Mouse (Mus musculus) liver, embryonic 14.5 days (tissue): ENCODE results near the gene Rad51b. TPM values are rescaled to one million over a fixed set of nuclear protein-coding genes. Genes with fewer than 3 reads are reported as not detected.

Experiments used
- ATAC-seq: fragments of 200-750 bp; cut with Nextera tagmentation; 2 replicates; pipeline ENCODE4 v1.8.0; 2017; ENCODE audit warnings: moderate number of reproducible peaks, mild to moderate bottlenecking, moderate library complexity; ENCODE audit not compliant: insufficient read depth
- DNase-seq, 3 experiments: peaks; one replicate each; pipeline ENCODE4 v3.0.0-alpha.2; 2012 to 2013; ENCODE audit warnings: low read depth in 3 of 3, low spot score in 3 of 3
- H3K27ac ChIP-seq: fragments of 300-500 bp; sonication (generic); 2 replicates; pipeline ENCODE4 v1.5.1; 2014; ENCODE audit warnings: moderate library complexity, mild to moderate bottlenecking, control low read depth, inconsistent platforms
- H3K27me3 ChIP-seq: fragments of 300-500 bp; sonication (generic); 2 replicates; pipeline ENCODE4 v1.6.1; 2014; ENCODE audit warnings: mild to moderate bottlenecking, low read length, moderate library complexity; ENCODE audit not compliant: control insufficient read depth, insufficient read depth
- H3K36me3 ChIP-seq: fragments of 300-500 bp; sonication (generic); replicated peaks from 2 replicates; pipeline ENCODE4 v1.6.1; 2014; ENCODE audit warnings: low read depth; ENCODE audit not compliant: control insufficient read depth, insufficient read depth
- H3K4me1 ChIP-seq, 2 experiments: fragments of 200-500 bp in 1 of 2; fragments of 300-500 bp in 1 of 2; sonication (generic) in 1 of 2; replicated peaks; 2 replicates each; pipeline ENCODE4 v1.6.1; 2012 to 2014; ENCODE audit warnings: antibody characterized with exemption in 1 of 2, inconsistent platforms in 1 of 2, low read length in 1 of 2; ENCODE audit not compliant: control insufficient read depth in 2 of 2, insufficient read depth in 2 of 2
- H3K4me2 ChIP-seq: fragments of 300-500 bp; sonication (generic); 2 replicates; pipeline ENCODE4 v1.6.1; 2014; ENCODE audit warnings: low read depth, mild to moderate bottlenecking, control low read depth, moderate library complexity
- H3K4me3 ChIP-seq, 2 experiments: fragments of 200-500 bp in 1 of 2; fragments of 300-500 bp in 1 of 2; sonication (generic) in 1 of 2; 2 replicates each; pipeline ENCODE4 v1.5.1; 2012 to 2014; ENCODE audit warnings: low read depth in 2 of 2, low read length in 2 of 2, mild to moderate bottlenecking in 2 of 2, control low read depth in 1 of 2, inconsistent platforms in 1 of 2, moderate library complexity in 1 of 2; ENCODE audit not compliant: insufficient read depth in 1 of 2
- H3K9ac ChIP-seq: fragments of 300-500 bp; sonication (generic); replicated peaks from 2 replicates; pipeline ENCODE4 v1.6.1; 2014; ENCODE audit warnings: mild to moderate bottlenecking, control low read depth, moderate library complexity
- H3K9me3 ChIP-seq: fragments of 300-500 bp; sonication (generic); 2 replicates; pipeline ENCODE4 v1.6.1; 2016; ENCODE audit warnings: low read length, mixed read lengths; ENCODE audit not compliant: control insufficient read depth
- CTCF ChIP-seq: IDR thresholded peaks from 2 replicates; pipeline ENCODE4 v1.5.1; 2016; ENCODE audit warnings: antibody characterized with exemption, low read depth, control low read depth
- EP300 ChIP-seq: IDR thresholded peaks from 2 replicates; pipeline ENCODE4 v1.6.1; 2016; ENCODE audit warnings: antibody characterized with exemption, low read depth
- WGBS: fragments of 180-500 bp; shearing (Covaris S2); extraction: QIAGEN DNeasy Blood & Tissue Kit; methylation state at CpG from one replicate; pipeline ENCODE4 v1.1.7; 2014; ENCODE audit not compliant: insufficient replicate concordance; 5-methylcytosine and 5-hydroxymethylcytosine counted together
- polyA plus RNA-seq, 2 experiments: library from polyadenylated mRNA; depleted of rRNA in 1 of 2; stranded (reverse) in 1 of 2; unstranded in 1 of 2; fragments of >200 nt; fragmentation: Nextera tagmentation in 1 of 2; extraction: Ambion mirVana in 1 of 2; gene quantifications; 2 replicates each; pipeline versions ENCODE4 v1.2.1 to v1.2.3; 2012 to 2014

Gene Rad51b
- polyA plus RNA-seq, 2 experiments = 2.3 to 5.1 TPM

- Histone ChIP-seq H3K4me2 (no peak overlapping the region), H3K27me3 (no peaks in the 10 kb centered on the region), H3K4me3 (no peak overlapping the region), H3K9ac (no peak overlapping the region), H3K9me3 (no peaks in the 10 kb centered on the region), H3K27ac (no peak overlapping the region), H3K36me3 (no peaks in the 10 kb centered on the region), H3K4me1 (no peaks in the 10 kb centered on the region)
- no peak for TF ChIP-seq CTCF
- no peak for TF ChIP-seq EP300
- no peak for DNase-seq
- 75% methylated on average over 14 of the region's 14 CpGs for WGBS
- no peak for ATAC-seq
Measured at GRCm38 (mm10) chr12:79524941-79525871, 228.1 kb downstream of the Rad51b start.

- TF ChIP-seq EP300 (no peak), CTCF (no peak)
- Histone ChIP-seq H3K4me3 (no peak overlapping the region), H3K4me2 (no peak overlapping the region), H3K36me3 (no peaks in the 10 kb centered on the region), H3K9me3 (no peaks in the 10 kb centered on the region), H3K9ac (no peak overlapping the region), H3K27ac (no peak overlapping the region), H3K27me3 (no peaks in the 10 kb centered on the region), H3K4me1 (no peaks in the 10 kb centered on the region)
- WGBS = 76% methylated on average over 8 of the region's 8 CpGs
- ATAC-seq (no peak), DNase-seq (no peak)
Measured at GRCm38 (mm10) chr12:79525872-79526271, 228.8 kb downstream of the Rad51b start.

- 64% methylated on average over 3 of the region's 3 CpGs for WGBS
- DNase-seq = no peak
- Histone ChIP-seq H3K27me3 (no peaks in the 10 kb centered on the region), H3K9ac (no peak overlapping the region), H3K4me3 (no peak overlapping the region), H3K36me3 (no peaks in the 10 kb centered on the region), H3K9me3 (no peaks in the 10 kb centered on the region), H3K27ac (no peak overlapping the region), H3K4me1 (peaks cover 0 to 2% of the 10 kb centered on the region in 2 experiments; a peak in 1 of 4 replicates), H3K4me2 (no peak overlapping the region)
- ATAC-seq = no peak
- TF ChIP-seq EP300 = no peak
- no peak for TF ChIP-seq CTCF
Measured at GRCm38 (mm10) chr12:79527222-79527621, 230.1 kb downstream of the Rad51b start.

GRCm38 (mm10) chr12:79530275-79530902 lies 233.3 kb downstream of the Rad51b start:
- Histone ChIP-seq H3K36me3 (no peaks in the 10 kb centered on the region), H3K27ac (no peak overlapping the region), H3K4me2 (no peak overlapping the region), H3K27me3 (no peaks in the 10 kb centered on the region), H3K9ac (no peak overlapping the region), H3K9me3 (no peaks in the 10 kb centered on the region), H3K4me1 (peaks cover 0 to 10% of the 10 kb centered on the region in 2 experiments; a peak in 2 of 4 replicates), H3K4me3 (no peak overlapping the region)
- WGBS = 60% methylated on average over 10 of the region's 10 CpGs
- DNase-seq (no peak), ATAC-seq (no peak)
- TF ChIP-seq CTCF = no peak
- no peak for TF ChIP-seq EP300
